Mouse (Mus musculus): Measurements from ENCODE around the gene Itga4. TPM values are rescaled to one million over a fixed set of nuclear protein-coding genes. Genes with fewer than 3 reads are reported as not detected.

Itga4 gene
- polyA plus RNA-seq, 1 experiment from 2014 or later: 8.2 TPM

DNA sequence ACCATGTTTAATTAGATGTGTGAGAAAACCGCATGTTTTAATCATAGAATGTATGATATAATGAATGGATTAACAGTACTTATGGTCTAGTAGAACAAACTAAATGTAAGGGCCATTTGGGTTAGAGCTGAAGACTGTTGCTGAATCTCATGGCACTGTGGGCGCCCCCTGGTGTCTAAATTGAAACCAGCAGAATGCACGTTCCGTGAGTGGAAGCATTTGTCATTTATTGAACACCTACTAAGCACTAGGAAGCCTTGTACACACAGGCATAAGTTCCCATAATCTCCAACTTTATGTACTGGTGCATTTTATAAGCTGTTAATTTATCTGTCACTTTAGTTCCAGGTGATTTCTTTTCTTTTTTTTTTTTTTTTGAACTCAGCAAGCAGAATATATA lies 10.4 kb downstream of the Itga4 start:
- no peaks in the 10 kb centered on the region for H3K4me1 ChIP-seq (ENCODE audit: insufficient read depth)
- ATAC-seq (ENCODE audit: insufficient read depth): no peak
- no peak overlapping the region for H3K4me3 ChIP-seq (ENCODE audit: low read depth, low read length)
- no peaks in the 10 kb centered on the region for H3K9me3 ChIP-seq (ENCODE audit: low read depth, low read length)
- H3K27me3 ChIP-seq (ENCODE audit: insufficient read depth, low read length): no peaks in the 10 kb centered on the region
- no peak overlapping the region for H3K27ac ChIP-seq (ENCODE audit: low read depth)
- H3K9ac ChIP-seq: no peak overlapping the region
- DNase-seq: peak; percentile 77
- H3K36me3 ChIP-seq (ENCODE audit: insufficient read depth): no peaks in the 10 kb centered on the region
- TF ChIP-seq CTCF (IDR thresholded peaks at IDR 0.05; ENCODE audit: low read depth): peak; percentile 73
- 42% methylated on average over 4 of the region's 4 CpGs for WGBS
- H3K4me2 ChIP-seq: no peak overlapping the region

DNA sequence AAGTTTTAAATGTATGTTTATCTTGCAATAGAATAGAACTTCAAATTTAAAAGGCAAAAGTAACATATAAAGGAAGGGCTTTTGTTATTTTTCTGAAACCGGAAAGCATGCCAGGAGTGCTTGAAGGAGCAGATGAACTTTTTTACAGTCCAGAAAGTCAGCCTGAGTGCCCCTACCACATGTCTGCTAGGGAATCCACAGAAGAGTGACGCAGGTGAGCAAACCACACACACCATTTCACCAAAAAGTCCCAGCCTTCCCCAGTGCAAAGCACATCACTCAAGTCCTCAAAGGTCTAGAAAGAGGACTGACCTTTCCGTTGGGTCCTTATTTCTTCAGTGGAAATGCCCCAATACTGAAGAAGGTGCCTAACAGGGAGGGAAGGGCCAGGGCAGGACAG lies 11.3 kb downstream of the Itga4 start:
- Histone ChIP-seq H3K4me3 (ENCODE audit: low read depth, low read length) (no peak overlapping the region), H3K36me3 (ENCODE audit: insufficient read depth) (no peaks in the 10 kb centered on the region), H3K9me3 (ENCODE audit: low read depth, low read length) (no peaks in the 10 kb centered on the region), H3K27ac (ENCODE audit: low read depth) (no peak overlapping the region), H3K9ac (no peak overlapping the region), H3K4me1 (ENCODE audit: insufficient read depth) (no peaks in the 10 kb centered on the region), H3K27me3 (ENCODE audit: insufficient read depth, low read length) (no peaks in the 10 kb centered on the region), H3K4me2 (no peak overlapping the region)
- 89% methylated on average over 3 of the region's 3 CpGs for WGBS
- TF ChIP-seq CTCF (IDR thresholded peaks at IDR 0.05; ENCODE audit: low read depth): no peak
- ATAC-seq (ENCODE audit: insufficient read depth) (no peak), DNase-seq (no peak)

DNA sequence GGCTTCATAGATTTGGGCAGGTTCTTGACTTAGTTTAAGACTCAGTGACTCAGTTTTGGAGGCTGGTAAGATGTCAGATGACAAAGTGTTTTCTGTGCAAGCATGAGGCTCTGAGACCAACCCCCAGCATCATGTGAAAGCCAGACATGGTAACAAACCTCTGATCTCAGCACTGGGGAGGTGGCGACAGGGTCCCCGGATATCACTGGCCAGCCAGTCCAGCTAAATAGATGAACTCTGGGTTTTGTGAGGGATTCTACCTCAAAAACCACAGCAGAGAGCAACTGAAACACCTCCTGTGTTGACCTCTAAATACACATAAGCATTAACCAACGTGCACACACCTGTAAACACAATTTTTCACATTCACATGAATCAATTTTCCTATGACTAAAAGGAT lies 12.0 kb downstream of the Itga4 start:
- Histone ChIP-seq H3K9ac (no peak overlapping the region), H3K4me1 (ENCODE audit: insufficient read depth) (no peaks in the 10 kb centered on the region), H3K27ac (ENCODE audit: low read depth) (no peak overlapping the region), H3K4me2 (no peak overlapping the region), H3K36me3 (ENCODE audit: insufficient read depth) (no peaks in the 10 kb centered on the region), H3K4me3 (ENCODE audit: low read depth, low read length) (no peak overlapping the region), H3K9me3 (ENCODE audit: low read depth, low read length) (no peaks in the 10 kb centered on the region), H3K27me3 (ENCODE audit: insufficient read depth, low read length) (no peaks in the 10 kb centered on the region)
- ATAC-seq (ENCODE audit: insufficient read depth) (no peak), DNase-seq (no peak)
- WGBS: 83% methylated on average over 3 of the region's 3 CpGs
- TF ChIP-seq CTCF (IDR thresholded peaks at IDR 0.05; ENCODE audit: low read depth): no peak

DNA sequence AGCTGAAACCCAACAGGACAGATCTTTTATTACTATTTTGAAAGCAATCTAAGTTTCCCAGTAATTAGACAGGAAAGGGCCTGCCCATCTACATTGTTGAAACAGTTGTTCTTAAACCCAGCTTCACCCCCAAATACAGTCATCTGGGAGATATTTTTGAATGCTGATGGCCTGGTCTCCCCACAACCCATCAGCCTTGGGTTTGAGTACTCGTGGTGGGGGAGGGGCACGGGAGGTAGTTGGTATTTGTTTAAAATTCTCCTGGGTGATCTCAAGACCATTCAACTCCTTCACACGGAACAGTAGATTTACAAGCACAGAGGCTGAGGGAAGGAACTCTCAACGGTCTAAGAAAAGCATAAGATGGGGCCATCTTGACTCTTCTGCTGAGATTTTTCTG lies 13.6 kb downstream of the Itga4 start:
- H3K4me3 ChIP-seq (ENCODE audit: low read depth, low read length): no peak overlapping the region
- no peak for ATAC-seq (ENCODE audit: insufficient read depth)
- H3K36me3 ChIP-seq (ENCODE audit: insufficient read depth): no peaks in the 10 kb centered on the region
- H3K9me3 ChIP-seq (ENCODE audit: low read depth, low read length): no peaks in the 10 kb centered on the region
- H3K27ac ChIP-seq (ENCODE audit: low read depth): no peak overlapping the region
- no peak for DNase-seq
- H3K27me3 ChIP-seq (ENCODE audit: insufficient read depth, low read length): no peaks in the 10 kb centered on the region
- no peak overlapping the region for H3K4me2 ChIP-seq
- H3K9ac ChIP-seq: no peak overlapping the region
- TF ChIP-seq CTCF (IDR thresholded peaks at IDR 0.05; ENCODE audit: low read depth): no peak
- H3K4me1 ChIP-seq (ENCODE audit: insufficient read depth): no peaks in the 10 kb centered on the region
- whole genome bisulfite sequencing: 73% methylated on average over 4 of the region's 4 CpGs

DNA sequence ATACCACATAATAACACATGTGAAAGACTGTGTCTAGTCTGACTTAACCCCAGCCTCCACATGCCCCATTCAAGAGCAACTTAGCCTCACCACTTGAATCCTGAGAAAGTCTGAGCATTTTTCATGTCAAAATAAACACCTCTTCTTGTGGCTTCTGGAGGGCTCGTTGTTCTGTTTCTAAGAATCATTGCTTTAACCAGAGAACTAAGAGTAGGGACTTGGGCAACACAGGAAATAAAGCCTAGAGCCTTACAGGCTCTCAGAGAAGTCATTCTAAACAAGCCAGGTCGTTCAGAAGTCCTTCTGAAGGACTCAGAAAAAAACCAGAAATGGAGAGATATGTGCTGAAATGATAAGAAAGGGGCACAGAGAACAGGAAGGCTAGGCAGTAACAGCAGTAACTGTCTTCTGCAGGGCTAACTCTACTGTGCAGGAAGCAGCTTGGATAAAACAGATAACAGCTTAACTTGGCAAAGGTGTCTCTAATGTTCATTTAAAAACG lies 14.9 kb downstream of the Itga4 start:
- H3K4me3 ChIP-seq (ENCODE audit: low read depth, low read length): no peak overlapping the region
- H3K9ac ChIP-seq: no peak overlapping the region
- no peak for TF ChIP-seq CTCF (IDR thresholded peaks at IDR 0.05; ENCODE audit: low read depth)
- H3K27me3 ChIP-seq (ENCODE audit: insufficient read depth, low read length): no peaks in the 10 kb centered on the region
- 19% methylated on average over 3 of the region's 3 CpGs for WGBS
- H3K36me3 ChIP-seq (ENCODE audit: insufficient read depth): no peaks in the 10 kb centered on the region
- DNase-seq: no peak
- H3K4me1 ChIP-seq (ENCODE audit: insufficient read depth): no peaks in the 10 kb centered on the region
- H3K27ac ChIP-seq (ENCODE audit: low read depth): no peak overlapping the region
- no peaks in the 10 kb centered on the region for H3K9me3 ChIP-seq (ENCODE audit: low read depth, low read length)
- H3K4me2 ChIP-seq: no peak overlapping the region
- ATAC-seq (ENCODE audit: insufficient read depth): no peak; the same call in 1 of the 2 replicates

DNA sequence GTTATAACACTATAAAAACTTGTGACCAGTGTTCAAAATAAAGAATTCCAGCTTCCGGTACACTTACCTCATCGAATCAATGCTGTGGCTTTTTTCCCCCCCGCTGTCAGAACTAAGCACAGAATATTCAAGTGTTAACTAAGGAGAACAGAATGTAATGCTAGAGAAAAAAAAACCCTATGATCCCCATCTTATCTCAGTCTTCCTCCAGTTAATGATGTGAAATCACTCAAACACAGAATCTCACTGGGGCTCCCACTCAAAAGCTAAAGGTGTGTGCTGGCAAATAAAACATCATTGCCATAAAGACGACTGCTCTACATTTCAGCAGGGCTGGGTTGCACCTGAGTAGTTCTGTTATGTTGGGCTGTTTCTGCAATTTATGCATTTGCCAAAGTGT lies 16.6 kb downstream of the Itga4 start:
- DNase-seq (no peak), ATAC-seq (ENCODE audit: insufficient read depth) (no peak)
- Histone ChIP-seq H3K4me3 (ENCODE audit: low read depth, low read length) (no peak overlapping the region), H3K4me2 (no peak overlapping the region), H3K9me3 (ENCODE audit: low read depth, low read length) (no peaks in the 10 kb centered on the region), H3K36me3 (ENCODE audit: insufficient read depth) (no peaks in the 10 kb centered on the region), H3K4me1 (ENCODE audit: insufficient read depth) (no peaks in the 10 kb centered on the region), H3K9ac (no peak overlapping the region), H3K27me3 (ENCODE audit: insufficient read depth, low read length) (no peaks in the 10 kb centered on the region), H3K27ac (ENCODE audit: low read depth) (no peak overlapping the region)
- no peak for TF ChIP-seq CTCF (IDR thresholded peaks at IDR 0.05; ENCODE audit: low read depth)
- WGBS: 84% methylated on average over 4 of the region's 4 CpGs

- no peak for DNase-seq
Observed at GRCm38 (mm10) chr2:79278581-79278980, 23.4 kb downstream of the Itga4 start.

DNA sequence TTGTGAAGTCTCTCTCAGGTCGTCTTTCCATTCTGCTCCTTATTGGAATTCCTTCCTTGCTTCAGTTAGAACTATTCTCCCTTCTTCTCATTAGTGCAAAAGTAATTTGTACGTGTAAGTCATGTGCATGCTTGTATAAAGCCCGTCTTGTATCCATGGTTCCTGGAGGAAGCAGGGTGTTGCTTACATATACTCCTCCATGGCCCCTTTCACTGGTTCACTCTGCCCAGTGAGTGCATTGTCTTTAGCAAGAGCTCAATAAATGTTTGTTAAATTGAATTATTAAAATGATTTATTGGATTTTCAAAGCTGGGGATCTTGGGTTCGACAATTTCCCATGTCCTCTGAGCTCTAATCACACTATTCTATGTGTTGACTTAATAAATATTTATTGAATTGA lies 29.0 kb downstream of the Itga4 start:
- Histone ChIP-seq H3K9ac (no peak overlapping the region), H3K27me3 (ENCODE audit: insufficient read depth, low read length) (no peaks in the 10 kb centered on the region), H3K9me3 (ENCODE audit: low read depth, low read length) (no peaks in the 10 kb centered on the region), H3K4me2 (no peak overlapping the region), H3K4me1 (ENCODE audit: insufficient read depth) (no peaks in the 10 kb centered on the region), H3K36me3 (ENCODE audit: insufficient read depth) (0 out of 2 replicates have a peak, but pooled peaks cover under 1% of the 10 kb centered on the region), H3K4me3 (ENCODE audit: low read depth, low read length) (no peak overlapping the region), H3K27ac (ENCODE audit: low read depth) (no peak overlapping the region)
- DNase-seq (no peak), ATAC-seq (ENCODE audit: insufficient read depth) (no peak)
- no peak for TF ChIP-seq CTCF (IDR thresholded peaks at IDR 0.05; ENCODE audit: low read depth)
- WGBS: 82% methylated on average over 4 of the region's 4 CpGs

More at GRCm38 (mm10) chr2:79278581-79278980, 23.4 kb downstream of the Itga4 start:
- Histone ChIP-seq H3K9ac (no peak overlapping the region), H3K4me1 (ENCODE audit: insufficient read depth) (no peaks in the 10 kb centered on the region), H3K27ac (ENCODE audit: low read depth) (no peak overlapping the region), H3K36me3 (ENCODE audit: insufficient read depth) (no peaks in the 10 kb centered on the region), H3K4me3 (ENCODE audit: low read depth, low read length) (no peak overlapping the region), H3K4me2 (no peak overlapping the region), H3K9me3 (ENCODE audit: low read depth, low read length) (no peaks in the 10 kb centered on the region), H3K27me3 (ENCODE audit: insufficient read depth, low read length) (no peaks in the 10 kb centered on the region)
- TF ChIP-seq CTCF (IDR thresholded peaks at IDR 0.05; ENCODE audit: low read depth): no peak
- no peak for ATAC-seq (ENCODE audit: insufficient read depth)
